9 mouse cellular contexts compared by ENCODE assay signal in genomic region chr19:6940396-6941351, GRCm38 (mm10). TPM values are rescaled to one million over a fixed set of nuclear protein-coding genes. Genes with fewer than 3 reads are reported as not detected.
DNase-seq lines count a peak whose midpoint lies in the region; TF ChIP-seq lines count a peak whose summit lies in the region.
"Had no signal": no experiment of that assay in that cellular context is flagged by ENCODE, and none has a peak within 500 bp of the region (broad histone marks: within the 10 kb centered on the region; RNA-seq: fewer than 3 reads in every experiment).

No protein-coding gene starts in this region.

- TF ChIP-seq CTCF in gastrocnemius, adult 2 months (IDR thresholded peaks at IDR 0.05): no peak
- TF ChIP-seq CTCF in CH12.LX (conservative IDR thresholded peaks at IDR 0.05 in 1 of 2, IDR thresholded peaks at IDR 0.05 in 1 of 2; ENCODE audit: low read depth in 2 of 2, low read length in 2 of 2): no peak
- TF ChIP-seq CTCF in small intestine, adult 2 months (IDR thresholded peaks at IDR 0.05; ENCODE audit: extremely low read depth, insufficient read length, insufficient replicate concordance, low read depth, low read length): no peak

- dilution Hi-C loops in CH12.LX (cut with MboI; ENCODE audit: extremely low pct_ligation_motif_present, extremely low pct_unique_long_range_greater_than_20kb, low sequenced_read_pairs): no loop called here

- peaks cover 6 to 24% of the 10 kb centered on the region in 2 experiments for H3K4me1 ChIP-seq in CH12.LX (ENCODE audit: control insufficient read depth in 1 of 2, insufficient read depth in 2 of 2)
- peaks cover 39% of the 10 kb centered on the region for H3K4me1 ChIP-seq in forebrain, embryonic 10.5 days
- H3K4me1 ChIP-seq in small intestine, adult 2 months (ENCODE audit: control insufficient read depth, insufficient read depth, insufficient read length, low read length): peaks cover 10% of the 10 kb centered on the region

- H3K27ac ChIP-seq in gastrocnemius, adult 2 months: peak overlapping the region; percentile 95
- no peak overlapping the region for H3K27ac ChIP-seq in CH12.LX (ENCODE audit: insufficient read depth, low read depth)
- H3K27ac ChIP-seq in forebrain, embryonic 10.5 days: peak overlapping the region; percentile 95
- peak overlapping the region; percentile 24; the same call in 1 of the 2 replicates for H3K27ac ChIP-seq in small intestine, adult 2 months (ENCODE audit: insufficient read depth, low read depth, low read length)

- no peaks in the 10 kb centered on the region for H3K9me3 ChIP-seq in CH12.LX (replicated peaks; ENCODE audit: low read length)
- no peaks in the 10 kb centered on the region for H3K9me3 ChIP-seq in forebrain, embryonic 10.5 days

- H3K36me3 ChIP-seq in CH12.LX (replicated peaks in 1 of 2; ENCODE audit: control insufficient read depth in 1 of 2, insufficient read depth in 1 of 2, low read length in 1 of 2): peaks cover 0 to 22% of the 10 kb centered on the region in 2 experiments
- peaks cover 15% of the 10 kb centered on the region for H3K36me3 ChIP-seq in forebrain, embryonic 10.5 days (replicated peaks)
- H3K36me3 ChIP-seq in small intestine, adult 2 months (ENCODE audit: control insufficient read depth, insufficient read depth, low read length): no peaks in the 10 kb centered on the region

- in situ Hi-C loops in CH12.LX (cut with MboI; ENCODE audit: low pct_ligation_motif_present, low pct_unique_long_range_greater_than_20kb, low sequenced_read_pairs): no loop called here

- H3K79me2 ChIP-seq in CH12.LX (replicated peaks; ENCODE audit: control insufficient read depth, extremely low read depth, insufficient read depth, poor library complexity, severe bottlenecking): no peaks in the 10 kb centered on the region

- TF ChIP-seq RAD21 in CH12.LX (IDR thresholded peaks at IDR 0.05; ENCODE audit: low read depth, low read length): no peak

- H3K9ac ChIP-seq in CH12.LX (ENCODE audit: insufficient read depth, low read depth): peak overlapping the region; percentile 77

- WGBS in forebrain, embryonic 10.5 days: 20% methylated on average over 29 of the region's 29 CpGs
- WGBS in small intestine, adult 2 months: 20% methylated on average over 29 of the region's 29 CpGs

- no peak for TF ChIP-seq POLR2A in CH12.LX (IDR thresholded peaks at IDR 0.05; ENCODE audit: low read depth, low read length)
- no peak for TF ChIP-seq POLR2A in small intestine, adult 2 months (IDR thresholded peaks at IDR 0.05; ENCODE audit: low read depth, low read length)

- H3K27me3 ChIP-seq in CH12.LX (replicated peaks): no peaks in the 10 kb centered on the region
- H3K27me3 ChIP-seq in forebrain, embryonic 10.5 days (ENCODE audit: poor library complexity, severe bottlenecking): peaks cover 25% of the 10 kb centered on the region
- no peaks in the 10 kb centered on the region for H3K27me3 ChIP-seq in small intestine, adult 2 months (ENCODE audit: control insufficient read depth, insufficient read depth, low read length)

- H3K4me2 ChIP-seq in CH12.LX (ENCODE audit: insufficient read depth, low read depth, poor library complexity, severe bottlenecking): peak overlapping the region; percentile 80

- DNase-seq in gastrocnemius, adult 2 months: no peak
- DNase-seq in gastrocnemius, postnatal 10 days: no peak
- DNase-seq in CH12.LX (ENCODE audit: extremely low read depth): no peak
- no peak for DNase-seq in forebrain, embryonic 10.5 days (ENCODE audit: extremely low spot score, low spot score)
- peak; percentile 15 to 39 for DNase-seq in kidney, postnatal 4 days
- DNase-seq in left cerebral cortex, postnatal 25 days (ENCODE audit: low spot score in 2 of 2): no peak
- no peak for DNase-seq in spleen, adult 18-20 months

- TF ChIP-seq EP300 in CH12.LX (IDR thresholded peaks at IDR 0.05; ENCODE audit: low read length): no peak

- peak overlapping the region; percentile 93 for H3K4me3 ChIP-seq in gastrocnemius, adult 2 months
- H3K4me3 ChIP-seq in CH12.LX (replicated peaks in 1 of 3; ENCODE audit: low read depth in 2 of 3, low read length in 2 of 3, poor library complexity in 1 of 3): peak overlapping the region; percentile 71 to 78 (median 77)
- H3K4me3 ChIP-seq in forebrain, embryonic 10.5 days: peak overlapping the region; percentile 83
- H3K4me3 ChIP-seq in small intestine, adult 2 months (ENCODE audit: low read depth, low read length): peak overlapping the region; percentile 86

- intact Hi-C loops in gastrocnemius, adult 2 months (cut with DNase I): no loop called here
- intact Hi-C loops in left cerebral cortex, postnatal 25 days (cut with DNase I): loop anchor here (5.0 kb wide), 1 partner anchor 37 kb away; the partner anchor contains the start of gene Plcb3

TF ChIP-seq in CH12.LX, 34 proteins besides CTCF, POLR2A, EP300 and RAD21:
- no peak for TF ChIP-seq TCF12 (IDR thresholded peaks at IDR 0.05; ENCODE audit: low read depth, low read length)
- no peak for TF ChIP-seq GABPA (IDR thresholded peaks at IDR 0.05; ENCODE audit: insufficient replicate concordance, low read depth, low read length)
- no peak for TF ChIP-seq MEF2A (IDR thresholded peaks at IDR 0.05; ENCODE audit: borderline replicate concordance, low read depth, low read length)
- no peak for TF ChIP-seq UBTF (IDR thresholded peaks at IDR 0.05; ENCODE audit: low read depth, low read length)
TF ChIP-seq in CH12.LX: peak in this region for 0.

RNA-seq across cellular contexts. Expression of gene Bad, which starts 1.0 kb away (rescaled TPM):
- 10 to 100 TPM; 10.8 to 14.4 TPM for total RNA-seq in gastrocnemius, adult 2 months (2021)
- 10 to 100 TPM; 16.0 to 21.4 TPM for total RNA-seq in gastrocnemius, postnatal 10 days (2021)
- 37.8 and 38.0 TPM in 2 replicates for total RNA-seq in CH12.LX (2012; rRNA removed)
- 27.7 and 28.5 TPM in 2 replicates for total RNA-seq in CH12.LX (2014; rRNA removed)
- polyA plus RNA-seq in CH12.LX (2012; ENCODE audit: insufficient read length, low read depth): 33.3 and 39.6 TPM in 2 replicates
- 55.9 and 59.8 TPM in 2 replicates for polyA plus RNA-seq in forebrain, embryonic 10.5 days (2016; fragmentation: Nextera tagmentation; extraction: Ambion mirVana)
- 83.3 and 127 TPM in 2 replicates for polyA plus RNA-seq in small intestine, adult 2 months (2012; rRNA removed)
- total RNA-seq in left cerebral cortex, postnatal 25 days (2021): 10 to 100 TPM; 37.7 to 38.3 TPM

RNA-seq across cellular contexts. Expression of gene Gpr137, which starts 1.6 kb away (rescaled TPM):
- total RNA-seq in gastrocnemius, adult 2 months (2021): 10 to 100 TPM in 1 of 2 experiments, 1 to 10 TPM in 1; 8.2 to 13.8 TPM
- 1 to 10 TPM; 8.9 to 10.0 TPM for total RNA-seq in gastrocnemius, postnatal 10 days (2021)
- total RNA-seq in CH12.LX (2012; rRNA removed) (14.1 and 18.1 TPM in 2 replicates), CH12.LX (2014; rRNA removed) (8.8 and 9.0 TPM in 2 replicates)
- polyA plus RNA-seq in CH12.LX (2012; ENCODE audit: insufficient read length, low read depth): 14.0 and 14.4 TPM in 2 replicates
- polyA plus RNA-seq in forebrain, embryonic 10.5 days (2016; fragmentation: Nextera tagmentation; extraction: Ambion mirVana): 22.8 and 26.5 TPM in 2 replicates
- polyA plus RNA-seq in small intestine, adult 2 months (2012; rRNA removed): 77.5 and 97.8 TPM in 2 replicates
- 100 to 1,000 TPM in 1 of 2 experiments, 10 to 100 TPM in 1; 99.9 to 100 TPM for total RNA-seq in left cerebral cortex, postnatal 25 days (2021)

RNA-seq across cellular contexts. Expression of gene Kcnk4, which starts 6.4 kb away (rescaled TPM):
- not detected for total RNA-seq in gastrocnemius, adult 2 months (2021)
- not detected for total RNA-seq in gastrocnemius, postnatal 10 days (2021)
- total RNA-seq in CH12.LX (2012; rRNA removed): 0.21 TPM in 1 of 2 replicates, not detected in the other
- total RNA-seq in CH12.LX (2014; rRNA removed): not detected in 2 replicates
- polyA plus RNA-seq in CH12.LX (2012; ENCODE audit: insufficient read length, low read depth): 0.80 TPM in 1 of 2 replicates, not detected in the other
- polyA plus RNA-seq in forebrain, embryonic 10.5 days (2016; fragmentation: Nextera tagmentation; extraction: Ambion mirVana): 0.24 TPM in 1 of 2 replicates, not detected in the other
- polyA plus RNA-seq in small intestine, adult 2 months (2012; rRNA removed): not detected in 2 replicates
- total RNA-seq in left cerebral cortex, postnatal 25 days (2021): 10 to 100 TPM; 33.2 to 40.7 TPM
- total RNA-seq: hematopoietic stem cell, adult 5-6 weeks had no signal

RNA-seq across cellular contexts. Expression of gene Catsperz, which starts 15.5 kb away (rescaled TPM):
- total RNA-seq in gastrocnemius, adult 2 months (2021): not detected
- not detected for total RNA-seq in gastrocnemius, postnatal 10 days (2021)
- not detected in 2 replicates for total RNA-seq in CH12.LX (2012; rRNA removed)
- not detected in 2 replicates for total RNA-seq in CH12.LX (2014; rRNA removed)
- 1.2 TPM in 1 of 2 replicates, not detected in the other for polyA plus RNA-seq in CH12.LX (2012; ENCODE audit: insufficient read length, low read depth)
- polyA plus RNA-seq in forebrain, embryonic 10.5 days (2016; fragmentation: Nextera tagmentation; extraction: Ambion mirVana): 0.55 and 0.60 TPM in 2 replicates
- not detected in 2 replicates for polyA plus RNA-seq in small intestine, adult 2 months (2012; rRNA removed)
- 10 to 100 TPM; 27.9 to 31.2 TPM for total RNA-seq in left cerebral cortex, postnatal 25 days (2021)
- total RNA-seq: hematopoietic stem cell, adult 5-6 weeks had no signal

RNA-seq across cellular contexts. Expression of gene Esrra, which starts 19.1 kb away (rescaled TPM):
- total RNA-seq in gastrocnemius, adult 2 months (2021): 100 to 1,000 TPM in 1 of 2 experiments, 10 to 100 TPM in 1; 80.0 to 108 TPM
- total RNA-seq in gastrocnemius, postnatal 10 days (2021): 10 to 100 TPM; 45.8 to 45.9 TPM
- total RNA-seq in CH12.LX (2012; rRNA removed) (23.5 and 28.7 TPM in 2 replicates), CH12.LX (2014; rRNA removed) (13.4 and 13.6 TPM in 2 replicates)
- 15.6 and 17.7 TPM in 2 replicates for polyA plus RNA-seq in CH12.LX (2012; ENCODE audit: insufficient read length, low read depth)
- 8.4 and 9.0 TPM in 2 replicates for polyA plus RNA-seq in forebrain, embryonic 10.5 days (2016; fragmentation: Nextera tagmentation; extraction: Ambion mirVana)
- polyA plus RNA-seq in small intestine, adult 2 months (2012; rRNA removed): 168 and 346 TPM in 2 replicates
- total RNA-seq in left cerebral cortex, postnatal 25 days (2021): 10 to 100 TPM; 60.6 to 65.2 TPM

Comparison
In these comparisons a context has a peak if more than half of its experiments do, and no peak if none do; other contexts are left out.
1. DNase-seq: peak in kidney, postnatal 4 days (2 of 2); none in gastrocnemius, adult 2 months (single experiment), gastrocnemius, postnatal 10 days (single experiment), CH12.LX (single experiment), forebrain, embryonic 10.5 days (single experiment), left cerebral cortex, postnatal 25 days (0 of 2) and spleen, adult 18-20 months (0 of 2).
2. RNA of gene Gpr137, which starts 1.6 kb away (total RNA-seq): 99.9 to 100 TPM in left cerebral cortex, postnatal 25 days; 8.8 to 18.1 TPM in CH12.LX, 8.2 to 13.8 TPM in gastrocnemius, adult 2 months and 8.9 to 10.0 TPM in gastrocnemius, postnatal 10 days; every median in the first group is over 4 times any median in the second.
3. RNA of gene Kcnk4, which starts 6.4 kb away (total RNA-seq): 33.2 to 40.7 TPM in left cerebral cortex, postnatal 25 days; 0.21 TPM in CH12.LX, not detected in gastrocnemius, postnatal 10 days and not detected in gastrocnemius, adult 2 months; every median in the first group is over 10 times any median in the second.
4. Peak in every context shown above with its lines, with median percentiles within 50 percentile points of each other: H3K4me3 ChIP-seq.